Mouse (Mus musculus) C2C12 (cell line): ENCODE results near the gene Pate1. TPM values are rescaled to one million over a fixed set of nuclear protein-coding genes. Genes with fewer than 3 reads are reported as not detected.
A peak's percentile ranks its signal among the peaks of the same experiment; 100 is the strongest.

Source experiments
- H3K27me3 ChIP-seq: one replicate; pipeline ENCODE4 v1.6.1; 2011; ENCODE audit not compliant: control insufficient read depth, insufficient read depth, insufficient read length
- H3K36me3 ChIP-seq: one replicate; pipeline ENCODE4 v1.6.1; 2011; ENCODE audit not compliant: control insufficient read depth, insufficient read depth
- H3K4me3 ChIP-seq: one replicate; pipeline ENCODE4 v1.5.1; 2011; ENCODE audit warnings: mild to moderate bottlenecking, control low read depth; ENCODE audit not compliant: poor library complexity, insufficient read depth, severe bottlenecking
- H3K79me2 ChIP-seq: one replicate; pipeline ENCODE4 v1.6.1; 2011; ENCODE audit not compliant: control insufficient read depth, insufficient read depth
- H3K79me3 ChIP-seq: one replicate; pipeline ENCODE4 v1.6.1; 2011; ENCODE audit warnings: low read depth, control low read depth
- H3ac ChIP-seq: one replicate; pipeline ENCODE3; 2011; ENCODE audit warnings: low read depth; ENCODE audit not compliant: control insufficient read depth, insufficient read length
- CEBPB ChIP-seq: IDR thresholded peaks from one replicate; pipeline ENCODE4 v1.6.1; 2011; ENCODE audit warnings: low read depth, mild to moderate bottlenecking, control low read depth, moderate library complexity
- CTCF ChIP-seq: IDR thresholded peaks from one replicate; pipeline ENCODE4 v1.5.1; 2011; ENCODE audit not compliant: control insufficient read depth, insufficient read depth, insufficient read length
- FOSL1 ChIP-seq: IDR thresholded peaks from one replicate; pipeline ENCODE4 v1.8.0; 2011; ENCODE audit warnings: mild to moderate bottlenecking, low read length; ENCODE audit not compliant: poor library complexity, insufficient read depth, severe bottlenecking
- MAX ChIP-seq: IDR thresholded peaks from one replicate; pipeline ENCODE4 v1.6.1; 2011; ENCODE audit warnings: mild to moderate bottlenecking, control low read depth
- MYOD1 ChIP-seq: IDR thresholded peaks from one replicate; pipeline ENCODE4 v1.6.1; 2011; ENCODE audit warnings: low read depth; ENCODE audit not compliant: control insufficient read depth, insufficient read length
- MYOG ChIP-seq: IDR thresholded peaks from one replicate; pipeline ENCODE4 v1.6.1; 2011; ENCODE audit not compliant: control insufficient read depth, insufficient read length; ENCODE audit errors: extremely low read depth
- USF1 ChIP-seq: IDR thresholded peaks from one replicate; pipeline ENCODE4 v1.6.1; 2011; ENCODE audit warnings: low read depth, mild to moderate bottlenecking, control low read depth, moderate library complexity
- long read RNA-seq, 2 experiments: library from polyadenylated mRNA; unstranded; transcript quantifications; one replicate each; pipeline ENCODE4 v2.0.0; 2019 to 2020
- polyA plus RNA-seq: library from polyadenylated mRNA; unstranded; fragments of >200 nt; fragmentation: generic; extraction: Trizol; gene quantifications from one replicate; pipeline ENCODE4 v1.2.1, GENCODE M21; 2012; ENCODE audit warnings: missing spikeins

Pate1 gene
- 0.11 TPM for polyA plus RNA-seq
- long read RNA-seq, experiment 1: 0 reads
- long read RNA-seq, experiment 2: 0 reads

GRCm38 (mm10) chr9:35687013-35687412 is at the start of gene Pate1:
Gene Pate1 (minus strand): TSS chr9:35687390.
- no peaks in the 10 kb centered on the region for H3K36me3 ChIP-seq
- no peak within 1 kb of the TSS for H3ac ChIP-seq
- no peaks in the 10 kb centered on the region for H3K79me2 ChIP-seq
- no peaks in the 10 kb centered on the region for H3K27me3 ChIP-seq
- no peak within 1 kb of the TSS for H3K4me3 ChIP-seq
- TF ChIP-seq CEBPB (peak; percentile 93), MYOG (no peak), MYOD1 (peak; percentile 32), MAX (peak; percentile 34), FOSL1 (peak; percentile 75), CTCF (no peak)
- H3K79me3 ChIP-seq: no peaks in the 10 kb centered on the region

- H3K36me3 ChIP-seq: no peaks in the 10 kb centered on the region
- no peaks in the 10 kb centered on the region for H3K79me2 ChIP-seq
- H3ac ChIP-seq: no peak overlapping the region
- TF ChIP-seq CTCF (no peak), MAX (no peak), CEBPB (no peak), USF1 (no peak), MYOG (no peak), MYOD1 (no peak), FOSL1 (no peak)
- no peaks in the 10 kb centered on the region for H3K79me3 ChIP-seq
- no peaks in the 10 kb centered on the region for H3K27me3 ChIP-seq
- no peak overlapping the region for H3K4me3 ChIP-seq
Observed at GRCm38 (mm10) chr9:35707265-35707664, 20.1 kb upstream of the Pate1 start.

DNA sequence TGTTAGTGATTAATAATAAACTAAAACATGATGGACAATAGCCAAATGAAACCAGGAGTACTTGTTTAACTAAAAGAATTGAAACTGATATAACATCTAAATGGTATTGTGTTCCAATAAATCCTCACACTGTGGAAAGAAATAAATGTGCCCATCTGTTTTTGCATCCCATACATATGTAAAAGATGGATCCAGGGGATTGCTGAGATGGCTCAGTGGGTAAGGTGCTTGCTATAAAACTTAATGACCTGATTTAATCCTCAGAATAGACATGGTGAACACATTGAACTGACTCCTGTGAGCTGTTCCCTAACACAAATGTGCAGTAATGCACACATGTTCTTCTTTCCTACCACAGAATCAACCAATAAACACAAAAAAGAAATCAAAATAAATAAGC is 4.7 kb upstream of the Pate1 start:
- H3K4me3 ChIP-seq: no peak overlapping the region
- TF ChIP-seq MYOD1: no peak
- TF ChIP-seq MAX: no peak
- no peak for TF ChIP-seq FOSL1
- TF ChIP-seq USF1: no peak
- no peak for TF ChIP-seq CTCF
- no peak for TF ChIP-seq MYOG
- TF ChIP-seq CEBPB: no peak
- no peaks in the 10 kb centered on the region for H3K36me3 ChIP-seq
- H3ac ChIP-seq: no peak overlapping the region
- H3K79me3 ChIP-seq: no peaks in the 10 kb centered on the region
- H3K79me2 ChIP-seq: no peaks in the 10 kb centered on the region
- no peaks in the 10 kb centered on the region for H3K27me3 ChIP-seq

DNA sequence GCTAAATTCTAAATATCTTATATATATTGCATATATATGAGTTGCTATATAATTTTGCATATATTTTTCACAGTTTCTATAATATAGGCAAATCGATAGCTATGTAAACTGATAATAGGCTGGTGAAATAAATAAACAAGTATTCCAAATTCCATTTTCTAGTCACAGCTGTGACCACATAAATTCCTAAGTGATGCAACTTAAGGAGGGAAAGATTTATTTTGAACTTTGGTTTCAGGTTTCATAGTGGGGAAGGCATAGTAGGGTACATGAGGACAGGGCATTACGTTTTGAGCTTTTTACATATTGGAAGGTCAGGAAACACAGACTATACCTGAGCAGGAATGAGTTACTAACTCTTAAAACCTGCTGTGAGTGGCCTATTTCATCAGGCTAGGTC is 13.6 kb downstream of the Pate1 start:
- Histone ChIP-seq H3K4me3 (no peak overlapping the region), H3K79me3 (no peaks in the 10 kb centered on the region), H3K79me2 (no peaks in the 10 kb centered on the region), H3K36me3 (no peaks in the 10 kb centered on the region), H3ac (no peak overlapping the region), H3K27me3 (no peaks in the 10 kb centered on the region)
- TF ChIP-seq CEBPB: peak; percentile 55
- no peak for TF ChIP-seq MAX

GRCm38 (mm10) chr9:35648102-35648501 is 39.1 kb downstream of the Pate1 start, which contains the start of gene Pate3:
Gene Pate3 (minus strand): TSS chr9:35648202.
- Histone ChIP-seq H3K27me3 (no peaks in the 10 kb centered on the region), H3ac (no peak within 1 kb of the TSS), H3K4me3 (no peak within 1 kb of the TSS), H3K79me3 (no peaks in the 10 kb centered on the region), H3K79me2 (no peaks in the 10 kb centered on the region), H3K36me3 (no peaks in the 10 kb centered on the region)
- TF ChIP-seq CEBPB (no peak), FOSL1 (no peak), USF1 (no peak), MYOG (no peak), MYOD1 (no peak), MAX (no peak), CTCF (no peak)

Other genes starting within 250 kb of the Pate1 start
- 0.02 TPM for gene Gm1113, start 169.1 kb downstream of the Pate1 start, polyA plus RNA-seq
- gene Ddx25, start 128.9 kb downstream of the Pate1 start, polyA plus RNA-seq: under 0.01 TPM
- 3.1 TPM for gene Pus3, start 128.8 kb downstream of the Pate1 start, polyA plus RNA-seq
- gene Pate2, start 117.1 kb downstream of the Pate1 start, polyA plus RNA-seq: 0.34 TPM
- 5.8 TPM for gene Hyls1, start 117.0 kb downstream of the Pate1 start, polyA plus RNA-seq
- not detected for gene Pate4, start 75.4 kb downstream of the Pate1 start, polyA plus RNA-seq
- gene Pate3, start 39.2 kb downstream of the Pate1 start, polyA plus RNA-seq: not detected
- not detected for gene Gm17677, start 53.7 kb upstream of the Pate1 start, polyA plus RNA-seq
- not detected for gene Gm17727, start 90.7 kb upstream of the Pate1 start, polyA plus RNA-seq
- gene Gm27235, start 102.7 kb upstream of the Pate1 start, polyA plus RNA-seq: not detected
- not detected for gene D730048I06Rik, start 102.7 kb upstream of the Pate1 start, polyA plus RNA-seq
- not detected for gene 9230110F15Rik, start 156.8 kb upstream of the Pate1 start, polyA plus RNA-seq
- not detected for gene 9230113P08Rik, start 221.0 kb upstream of the Pate1 start, polyA plus RNA-seq